Mouse (Mus musculus): ENCODE results near the gene Ptpn9. TPM values are rescaled to one million over a fixed set of nuclear protein-coding genes. Genes with fewer than 3 reads are reported as not detected.
A peak's percentile ranks its signal among the peaks of the same experiment; 100 is the strongest.

Ptpn9 gene
- polyA plus RNA-seq, 1 experiment from 2014 or later = 30.9 TPM

DNA sequence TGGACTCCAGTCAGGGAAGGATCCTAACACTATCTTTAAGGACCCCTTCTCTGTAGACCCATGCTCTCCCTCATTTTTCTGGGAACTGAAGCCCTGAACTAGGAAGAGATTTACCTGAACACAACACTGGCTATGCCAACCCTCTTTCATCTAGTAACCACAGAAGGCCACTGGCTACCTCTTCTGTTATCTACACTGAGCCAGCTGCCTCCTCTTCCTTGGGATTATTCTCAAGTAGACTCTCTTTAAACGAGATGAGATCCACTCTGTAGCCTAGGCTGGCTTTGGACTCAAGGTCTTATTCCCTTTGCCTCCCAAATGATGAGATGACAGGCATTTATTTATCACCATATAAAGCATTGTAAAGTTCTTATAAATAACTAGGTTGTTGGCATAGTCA, 75.5 kb downstream of the Ptpn9 start:
- WGBS = 59% methylated on average over 1 of the region's 1 CpGs
- Histone ChIP-seq H3K4me3 (ENCODE audit: low read depth, low read length) (no peak overlapping the region), H3K4me1 (ENCODE audit: control insufficient read depth, insufficient read depth, low read length) (peaks cover 10% of the 10 kb centered on the region), H3K27ac (ENCODE audit: low read depth, low read length) (no peak overlapping the region), H3K36me3 (ENCODE audit: control insufficient read depth, insufficient read depth, low read length) (no peaks in the 10 kb centered on the region), H3K4me2 (no peak overlapping the region), H3K9ac (ENCODE audit: low read length) (no peak overlapping the region), H3K27me3 (ENCODE audit: control insufficient read depth, insufficient read depth, low read length) (no peaks in the 10 kb centered on the region), H3K9me3 (ENCODE audit: control insufficient read depth, low read length) (no peaks in the 10 kb centered on the region)
- ATAC-seq (ENCODE audit: low FRiP score) (no peak), DNase-seq (ENCODE audit: low spot score, missing footprints) (no peak)

DNA sequence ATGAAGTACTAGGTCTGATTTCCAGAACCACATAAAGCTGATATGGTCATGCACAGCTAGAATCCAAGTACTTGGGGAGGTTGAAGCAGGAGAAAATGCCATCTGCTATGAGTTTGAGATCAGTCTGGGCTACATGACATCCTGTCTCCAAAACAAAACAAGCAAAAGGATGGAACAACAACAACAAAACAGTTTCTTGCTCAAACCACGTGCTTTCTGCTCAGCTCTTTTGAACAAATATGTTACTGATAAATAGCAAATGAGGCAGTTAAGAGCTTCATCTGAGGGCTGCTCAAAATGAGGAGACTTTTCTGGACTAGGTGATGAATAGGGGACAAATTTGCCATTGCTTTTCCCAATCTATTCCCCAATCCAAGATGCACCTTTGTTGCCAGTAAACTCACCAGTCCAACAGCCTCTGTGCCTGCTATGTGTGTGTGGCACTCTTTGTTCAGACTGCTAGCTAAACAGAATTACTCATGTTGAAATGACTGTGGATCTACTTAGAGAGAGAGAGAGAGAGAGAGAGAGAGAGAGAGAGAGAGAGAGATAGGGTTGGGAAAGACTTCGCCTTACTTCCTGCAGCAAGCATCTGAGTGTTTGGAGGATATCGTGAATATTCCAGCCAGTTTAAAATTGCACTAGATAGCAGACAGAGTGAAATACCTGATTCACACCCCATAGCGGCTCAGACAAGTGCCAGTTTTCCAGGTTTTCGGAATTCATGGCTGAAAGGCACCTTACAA, 76.2 kb downstream of the Ptpn9 start:
- Histone ChIP-seq H3K9ac (ENCODE audit: low read length) (peak overlapping the region; percentile 79), H3K4me1 (ENCODE audit: control insufficient read depth, insufficient read depth, low read length) (peaks cover 10% of the 10 kb centered on the region), H3K27me3 (ENCODE audit: control insufficient read depth, insufficient read depth, low read length) (no peaks in the 10 kb centered on the region), H3K36me3 (ENCODE audit: control insufficient read depth, insufficient read depth, low read length) (no peaks in the 10 kb centered on the region), H3K4me3 (ENCODE audit: low read depth, low read length) (peak overlapping the region; percentile 91), H3K27ac (ENCODE audit: low read depth, low read length) (no peak overlapping the region), H3K4me2 (peak overlapping the region; percentile 78), H3K9me3 (ENCODE audit: control insufficient read depth, low read length) (no peaks in the 10 kb centered on the region)
- ATAC-seq (ENCODE audit: low FRiP score) (no peak), DNase-seq (ENCODE audit: low spot score, missing footprints) (no peak)
- 26% methylated on average over 5 of the region's 5 CpGs for WGBS

DNA sequence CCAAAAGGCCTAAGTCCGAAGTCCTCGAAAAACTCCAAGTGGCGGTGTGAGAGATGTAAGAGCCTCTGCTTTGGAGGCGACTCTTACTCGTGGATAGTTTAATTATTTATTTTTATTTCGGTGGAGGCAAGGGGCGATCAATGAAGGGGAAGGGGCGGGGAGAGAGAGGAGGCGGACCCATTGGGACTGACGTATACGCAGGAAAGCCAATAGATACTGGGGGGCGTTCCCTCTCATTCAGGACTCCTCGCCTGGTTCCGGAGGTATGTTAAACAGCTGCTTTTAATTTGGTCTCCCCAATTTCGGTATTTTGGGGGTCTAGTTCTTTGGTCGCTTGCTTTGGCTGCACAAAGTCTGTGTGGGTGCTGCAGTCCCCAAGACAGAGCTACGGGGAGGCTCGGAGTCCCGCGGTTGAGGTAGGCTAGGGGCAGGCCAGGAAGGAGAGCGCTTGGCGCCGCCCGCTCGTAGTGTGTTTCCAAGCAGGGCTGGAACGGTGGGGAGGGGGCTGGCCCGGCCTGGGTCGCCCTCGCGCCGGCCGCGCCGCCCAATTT, 77.2 kb downstream of the Ptpn9 start, which contains the start of gene Sin3a:
Gene Sin3a, plus strand, starts transcription at position 240 of the 551 bp plus-strand sequence.
- Histone ChIP-seq H3K9ac (ENCODE audit: low read length) (peak within 1 kb of the TSS; percentile 79), H3K9me3 (ENCODE audit: control insufficient read depth, low read length) (no peaks in the 10 kb centered on the region), H3K4me2 (peak within 1 kb of the TSS; percentile 78), H3K27ac (ENCODE audit: low read depth, low read length) (peak within 1 kb of the TSS; percentile 98), H3K4me1 (ENCODE audit: control insufficient read depth, insufficient read depth, low read length) (peaks cover 10% of the 10 kb centered on the region), H3K4me3 (ENCODE audit: low read depth, low read length) (peak within 1 kb of the TSS; percentile 91), H3K27me3 (ENCODE audit: control insufficient read depth, insufficient read depth, low read length) (no peaks in the 10 kb centered on the region), H3K36me3 (ENCODE audit: control insufficient read depth, insufficient read depth, low read length) (no peaks in the 10 kb centered on the region)
- under 1% methylated on average over 34 of the region's 34 CpGs for WGBS
- no peak for ATAC-seq (ENCODE audit: low FRiP score)
- DNase-seq (ENCODE audit: low spot score, missing footprints) = peak; percentile 98

DNA sequence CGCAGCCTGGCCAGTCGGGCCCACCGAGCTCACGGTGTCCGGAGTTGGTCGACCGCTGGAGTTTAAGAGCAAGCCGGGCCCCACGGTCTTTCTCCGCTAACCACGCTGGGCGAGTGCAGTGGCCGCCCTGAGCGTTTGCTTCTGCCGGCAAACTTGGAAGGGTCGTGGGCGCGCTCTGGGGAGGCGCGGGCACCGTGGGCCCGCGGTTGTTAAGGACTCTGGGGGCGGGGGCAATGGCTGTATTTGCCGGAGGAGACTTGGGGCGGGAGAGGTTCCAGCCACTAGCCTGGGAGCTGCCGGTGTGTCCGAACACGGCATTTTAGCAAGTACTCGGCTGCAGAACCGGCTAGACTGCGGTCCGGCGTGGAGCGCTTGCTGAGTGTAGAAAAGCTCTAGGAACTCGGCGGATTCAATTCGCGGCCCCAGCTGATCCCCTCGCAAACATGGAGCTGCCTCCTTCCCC, 77.8 kb downstream of the Ptpn9 start:
- WGBS = under 1% methylated on average over 40 of the region's 40 CpGs
- H3K36me3 ChIP-seq (ENCODE audit: control insufficient read depth, insufficient read depth, low read length) = no peaks in the 10 kb centered on the region
- H3K4me1 ChIP-seq (ENCODE audit: control insufficient read depth, insufficient read depth, low read length) = peaks cover 10% of the 10 kb centered on the region
- peak overlapping the region; percentile 79 for H3K9ac ChIP-seq (ENCODE audit: low read length)
- ATAC-seq (ENCODE audit: low FRiP score) (no peak), DNase-seq (ENCODE audit: low spot score, missing footprints) (peak; percentile 96)
- peak overlapping the region; percentile 98 for H3K27ac ChIP-seq (ENCODE audit: low read depth, low read length)
- no peaks in the 10 kb centered on the region for H3K9me3 ChIP-seq (ENCODE audit: control insufficient read depth, low read length)
- no peaks in the 10 kb centered on the region for H3K27me3 ChIP-seq (ENCODE audit: control insufficient read depth, insufficient read depth, low read length)
- peak overlapping the region; percentile 91 for H3K4me3 ChIP-seq (ENCODE audit: low read depth, low read length)
- H3K4me2 ChIP-seq = peak overlapping the region; percentile 78

DNA sequence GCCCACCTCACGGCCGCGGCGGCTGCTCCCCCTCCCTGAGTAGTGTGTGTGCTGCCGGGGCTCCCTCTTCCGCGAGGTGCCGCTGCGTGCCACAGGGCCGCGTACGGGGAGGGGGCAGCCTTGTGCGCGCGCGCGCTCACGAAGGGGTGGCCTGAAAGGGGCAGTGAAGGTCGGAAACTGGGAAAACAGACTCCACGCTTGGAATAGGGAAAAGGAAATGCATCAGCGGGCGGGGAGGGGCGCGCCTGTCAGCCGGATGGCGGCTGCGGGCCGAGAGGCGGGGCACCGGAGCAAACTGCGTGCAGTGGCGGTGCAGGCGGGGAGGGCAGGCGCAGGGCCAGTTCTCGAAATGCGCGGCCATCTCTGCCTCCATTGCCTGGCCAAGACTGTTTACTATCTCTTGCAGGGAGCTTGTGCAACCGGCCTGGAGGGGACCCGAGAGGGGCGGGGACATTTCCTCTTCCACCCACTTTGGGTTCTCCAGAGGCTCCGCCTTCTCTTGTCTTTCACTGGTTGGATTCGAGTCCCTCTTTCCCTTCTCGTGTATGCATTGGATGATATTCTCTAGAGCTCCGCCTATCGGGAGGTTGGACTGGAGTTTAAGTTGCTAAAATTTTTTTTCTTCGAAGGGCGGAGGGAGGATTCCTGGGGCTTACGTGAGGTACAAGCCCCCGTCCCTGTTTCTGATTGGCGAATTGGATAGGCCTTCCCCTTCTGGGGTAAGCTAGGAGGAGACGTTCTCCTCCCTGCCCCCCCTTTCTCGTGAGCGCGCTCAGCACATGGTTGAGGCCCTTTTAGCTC, 78.5 kb downstream of the Ptpn9 start:
- ATAC-seq (ENCODE audit: low FRiP score) = peak; percentile 74
- Histone ChIP-seq H3K9ac (ENCODE audit: low read length) (peak overlapping the region; percentile 81), H3K36me3 (ENCODE audit: control insufficient read depth, insufficient read depth, low read length) (no peaks in the 10 kb centered on the region), H3K27me3 (ENCODE audit: control insufficient read depth, insufficient read depth, low read length) (no peaks in the 10 kb centered on the region), H3K4me2 (peak overlapping the region; percentile 78), H3K27ac (ENCODE audit: low read depth, low read length) (peak overlapping the region; percentile 98), H3K4me3 (ENCODE audit: low read depth, low read length) (peak overlapping the region; percentile 91), H3K9me3 (ENCODE audit: control insufficient read depth, low read length) (no peaks in the 10 kb centered on the region), H3K4me1 (ENCODE audit: control insufficient read depth, insufficient read depth, low read length) (peaks cover 11% of the 10 kb centered on the region)
- WGBS = under 1% methylated on average over 44 of the region's 54 CpGs
- DNase-seq (ENCODE audit: low spot score, missing footprints) = peak; percentile 98

DNA sequence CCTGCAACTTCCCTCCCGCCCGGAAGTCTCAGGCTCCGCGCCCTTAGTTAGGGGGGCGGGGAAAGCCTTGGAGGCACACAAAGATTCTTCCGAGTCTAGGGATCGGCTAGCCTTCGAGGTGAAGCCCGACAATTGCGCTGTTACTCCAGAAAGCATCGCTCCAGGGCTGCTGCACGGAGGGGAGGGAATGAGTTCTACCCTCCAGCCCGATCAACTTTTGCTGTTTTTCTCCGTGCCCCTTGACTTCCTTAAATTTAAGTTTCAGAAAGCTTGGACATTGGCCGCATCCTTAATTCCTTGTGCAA, 79.0 kb downstream of the Ptpn9 start:
- Histone ChIP-seq H3K27me3 (ENCODE audit: control insufficient read depth, insufficient read depth, low read length) (no peaks in the 10 kb centered on the region), H3K4me2 (peak overlapping the region; percentile 78), H3K36me3 (ENCODE audit: control insufficient read depth, insufficient read depth, low read length) (no peaks in the 10 kb centered on the region), H3K9me3 (ENCODE audit: control insufficient read depth, low read length) (no peaks in the 10 kb centered on the region), H3K4me1 (ENCODE audit: control insufficient read depth, insufficient read depth, low read length) (peaks cover 11% of the 10 kb centered on the region), H3K9ac (ENCODE audit: low read length) (peak overlapping the region; percentile 81), H3K27ac (ENCODE audit: low read depth, low read length) (peak overlapping the region; percentile 98), H3K4me3 (ENCODE audit: low read depth, low read length) (peak overlapping the region; percentile 91)
- whole genome bisulfite sequencing = under 1% methylated on average over 15 of the region's 15 CpGs
- ATAC-seq (ENCODE audit: low FRiP score) = no peak
- DNase-seq (ENCODE audit: low spot score, missing footprints) = no peak

DNA sequence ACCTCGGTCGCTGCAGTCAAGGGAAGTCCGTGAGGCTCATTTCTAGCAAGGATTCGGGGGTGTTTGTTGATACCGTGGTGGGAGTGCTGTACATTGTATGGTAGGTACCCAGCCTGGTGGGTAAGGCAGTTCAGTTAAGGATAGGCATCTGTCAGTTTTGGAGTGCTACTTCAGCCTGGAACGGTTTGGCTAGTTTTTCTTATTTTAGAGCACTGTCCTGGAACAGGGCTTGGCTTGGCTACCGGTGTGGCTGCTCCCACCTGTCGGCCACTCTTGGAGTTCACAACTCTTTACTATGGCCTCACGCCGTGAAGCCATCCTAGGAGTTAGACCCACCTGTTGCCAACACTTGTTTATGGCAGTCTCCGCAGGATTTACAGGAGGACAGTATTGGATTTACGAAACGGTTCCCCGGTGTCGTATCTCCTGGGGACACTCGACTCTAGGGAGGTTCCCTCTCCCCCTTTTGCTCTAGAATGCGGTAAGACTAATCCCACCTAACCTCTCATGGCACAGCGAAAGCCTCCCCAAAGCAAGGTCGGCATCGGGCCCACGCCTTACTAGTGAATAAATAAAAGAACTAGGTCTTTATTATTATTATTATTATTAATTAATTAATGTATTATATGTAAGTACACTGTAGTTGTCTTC, 79.6 kb downstream of the Ptpn9 start:
- 5% methylated on average over 21 of the region's 21 CpGs for WGBS
- peak overlapping the region; percentile 81 for H3K9ac ChIP-seq (ENCODE audit: low read length)
- no peak for ATAC-seq (ENCODE audit: low FRiP score)

DNA sequence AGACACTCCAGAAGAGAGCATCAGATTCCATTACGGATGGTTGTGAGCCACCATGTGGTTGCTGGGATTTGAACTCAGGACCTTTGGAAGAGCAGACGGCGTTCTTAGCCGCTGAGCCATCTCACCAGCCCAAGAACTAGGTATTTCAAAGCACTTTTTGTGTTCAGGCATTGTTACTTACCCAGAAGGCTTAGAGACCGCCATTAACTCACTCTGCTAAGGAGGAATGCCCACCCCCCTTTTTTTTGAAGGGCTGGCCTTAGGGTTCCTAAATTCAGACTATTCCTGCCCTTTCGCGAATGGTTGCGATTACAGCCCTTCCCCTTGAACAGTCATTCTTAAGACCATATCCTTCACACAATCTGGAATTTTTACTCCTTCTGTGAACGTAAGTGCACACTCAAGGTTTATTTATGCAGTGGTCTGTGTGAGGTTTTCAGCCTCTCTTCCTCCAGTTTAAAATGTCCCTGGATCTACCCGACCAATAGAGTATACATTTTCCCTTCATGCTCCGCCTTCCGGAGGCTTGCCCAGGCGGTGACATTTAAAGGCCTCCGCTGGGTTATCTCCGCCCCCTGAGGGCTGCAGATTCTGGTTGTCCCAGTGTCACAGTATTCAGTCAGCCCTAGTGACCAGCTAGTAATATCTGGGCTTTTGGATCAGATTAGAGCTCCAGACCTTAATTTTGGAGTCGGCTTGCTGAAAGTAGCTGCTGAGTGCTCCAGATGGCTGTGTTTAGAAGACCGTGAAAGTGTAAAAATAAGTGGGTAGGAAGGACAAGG, 80.3 kb downstream of the Ptpn9 start:
- ATAC-seq (ENCODE audit: low FRiP score) (no peak), DNase-seq (ENCODE audit: low spot score, missing footprints) (peak; percentile 93)
- H3K4me1 ChIP-seq (ENCODE audit: control insufficient read depth, insufficient read depth, low read length) = peaks cover 11% of the 10 kb centered on the region
- H3K27me3 ChIP-seq (ENCODE audit: control insufficient read depth, insufficient read depth, low read length) = no peaks in the 10 kb centered on the region
- H3K4me2 ChIP-seq = peak overlapping the region; percentile 78
- H3K36me3 ChIP-seq (ENCODE audit: control insufficient read depth, insufficient read depth, low read length) = no peaks in the 10 kb centered on the region; the same call in 1 of the 2 replicates
- H3K4me3 ChIP-seq (ENCODE audit: low read depth, low read length) = peak overlapping the region; percentile 91
- H3K27ac ChIP-seq (ENCODE audit: low read depth, low read length) = peak overlapping the region; percentile 55
- peak overlapping the region; percentile 81 for H3K9ac ChIP-seq (ENCODE audit: low read length)
- H3K9me3 ChIP-seq (ENCODE audit: control insufficient read depth, low read length) = no peaks in the 10 kb centered on the region
- WGBS = 8% methylated on average over 17 of the region's 17 CpGs

More for the DNA sequence above, 79.6 kb downstream of the Ptpn9 start:
- Histone ChIP-seq H3K4me3 (ENCODE audit: low read depth, low read length) (peak overlapping the region; percentile 91), H3K27me3 (ENCODE audit: control insufficient read depth, insufficient read depth, low read length) (no peaks in the 10 kb centered on the region), H3K4me2 (peak overlapping the region; percentile 78), H3K9me3 (ENCODE audit: control insufficient read depth, low read length) (no peaks in the 10 kb centered on the region), H3K27ac (ENCODE audit: low read depth, low read length) (peak overlapping the region; percentile 98), H3K36me3 (ENCODE audit: control insufficient read depth, insufficient read depth, low read length) (no peaks in the 10 kb centered on the region), H3K4me1 (ENCODE audit: control insufficient read depth, insufficient read depth, low read length) (peaks cover 11% of the 10 kb centered on the region)
- DNase-seq (ENCODE audit: low spot score, missing footprints) = peak; percentile 86

All from midbrain, embryonic 11.5 days (tissue).